Mouse (Mus musculus) CD4-positive naive resting alpha-beta T cell, adult 57 days (primary cell): ENCODE results near the gene Gm28051. TPM values are rescaled to one million over a fixed set of nuclear protein-coding genes. Genes with fewer than 3 reads are reported as not detected.

Experiments
- total RNA-seq: library from RNA; stranded (reverse); gene quantifications from one replicate; pipeline ENCODE4 v1.2.4, GENCODE M21; 2023

Gene Gm28051
- total RNA-seq = not detected

GRCm38 (mm10) chr12:102757689-102758402 lies at the start of gene Gm28051, which contains the start of the genes Gon7 and Ubr7:
Gm28051 (minus strand) TSS chr12:102757765.
Gon7 (minus strand) TSS chr12:102757803.
Ubr7 (plus strand) TSS chr12:102757967.

GRCm38 (mm10) chr12:102758403-102758756 lies 815 bp upstream of the Gm28051 start, which contains the start of gene Gm20604:
Gm20604 (minus strand) TSS chr12:102758672.

GRCm38 (mm10) chr12:102743589-102744574 lies 13.7 kb downstream of the Gm28051 start, which contains the start of the genes Moap1 and Tmem251:
Moap1 (minus strand) TSS chr12:102743661.
Tmem251 (plus strand) TSS chr12:102743762.

DNA sequence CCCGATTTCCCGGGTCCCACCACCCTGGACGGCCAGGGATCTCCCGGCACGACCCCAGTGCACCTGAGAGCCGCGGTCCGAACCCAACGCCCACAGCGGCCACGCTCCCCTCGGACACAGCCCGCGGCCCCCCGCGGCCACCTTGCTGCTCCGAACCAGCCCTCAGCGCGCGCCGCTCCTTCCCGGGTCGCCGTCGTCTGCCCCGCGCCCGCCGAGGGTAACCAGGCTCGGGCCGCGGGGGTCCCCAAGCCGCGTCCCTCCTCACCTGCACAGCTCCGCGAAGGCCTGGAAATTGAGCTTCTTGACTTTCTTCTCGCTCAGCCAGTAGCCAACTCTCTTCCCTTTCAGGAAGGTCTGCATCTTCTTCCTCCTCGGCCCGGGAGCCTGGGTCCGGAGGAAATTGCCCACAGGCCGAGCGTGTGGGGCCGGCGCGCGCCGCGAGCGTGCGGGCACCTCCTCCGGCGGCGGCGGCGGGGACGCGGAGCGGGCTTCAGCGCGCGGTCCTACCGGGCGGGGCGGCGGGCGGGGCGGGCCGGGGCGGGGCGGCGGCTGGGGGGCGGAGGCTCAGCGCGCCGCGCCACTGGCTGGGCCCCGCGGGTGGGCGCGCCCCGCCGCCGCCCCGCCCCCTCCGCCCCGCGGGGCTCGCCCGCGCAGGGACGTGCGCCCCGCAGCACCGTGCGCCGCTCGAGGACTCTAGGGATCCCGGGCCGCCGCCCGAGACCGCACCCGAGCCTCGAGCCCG lies 52.9 kb downstream of the Gm28051 start, which contains the start of gene Itpk1:
TSS of gene Itpk1 (minus strand) at position 474 of the 742 bp plus-strand sequence.

Other genes starting within 250 kb of the Gm28051 start
- gene Chga, start 202.8 kb downstream of the Gm28051 start, total RNA-seq = not detected
- 61.9 TPM for gene Itpk1, start 52.8 kb downstream of the Gm28051 start, total RNA-seq
- gene Moap1, start 14.1 kb downstream of the Gm28051 start, total RNA-seq = 9.6 TPM
- gene Tmem251, start 14.0 kb downstream of the Gm28051 start, total RNA-seq = 14.8 TPM
- gene Gon7, start within 50 bp of the Gm28051 start, total RNA-seq = 32.6 TPM
- gene Ubr7, start 202 bp upstream of the Gm28051 start, total RNA-seq = 21.2 TPM
- 4.8 TPM for gene Gm20604, start 907 bp upstream of the Gm28051 start, total RNA-seq
- gene Btbd7, start 120.7 kb upstream of the Gm28051 start, total RNA-seq = 55.2 TPM
- not detected for gene Cox8c, start 141.6 kb upstream of the Gm28051 start, total RNA-seq
- gene Unc79, start 191.1 kb upstream of the Gm28051 start, total RNA-seq = not detected